Comparison of ENCODE assay signal across 13 mouse cellular contexts in the genomic region with DNA sequence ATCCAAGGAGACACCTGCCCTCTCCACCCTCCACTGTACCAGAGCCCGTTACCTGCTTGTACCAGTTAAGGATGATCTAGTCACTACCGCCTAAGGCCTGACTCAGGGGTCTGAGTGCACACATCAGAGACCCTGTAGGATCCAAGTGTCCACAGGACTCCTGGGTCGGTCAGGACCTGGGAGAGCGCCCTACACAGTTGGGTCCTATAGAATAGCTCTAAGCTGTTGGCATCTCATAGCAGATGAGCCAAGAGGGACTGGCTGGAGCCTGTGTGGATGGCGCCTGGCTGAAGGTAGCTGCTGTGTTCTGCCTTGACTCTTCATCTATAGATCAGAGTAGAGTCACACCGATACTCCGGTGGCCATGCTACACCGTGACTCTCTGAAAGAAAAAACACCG. TPM values are rescaled to one million over a fixed set of nuclear protein-coding genes. Genes with fewer than 3 reads are reported as not detected.
A peak's percentile ranks its signal among the peaks of the same experiment; 100 is the strongest.
DNase-seq lines count a peak whose midpoint lies in the region; ATAC-seq lines count a peak whose summit lies in the region.
"Had no signal": no experiment of that assay in that cellular context is flagged by ENCODE, and none has a peak within 500 bp of the region (broad histone marks: within the 10 kb centered on the region; RNA-seq: fewer than 3 reads in every experiment).

No protein-coding gene starts in this region.

- 0 out of 2 replicates have a peak, but pooled peaks have one; percentile 20 for ATAC-seq in forebrain, embryonic 12.5 days (ENCODE audit: low FRiP score)
- no peak for ATAC-seq in forebrain, embryonic 15.5 days (replicated peaks)
- no peak for ATAC-seq in liver, embryonic 11.5 days (replicated peaks; ENCODE audit: low FRiP score)
- no peak for ATAC-seq in liver, embryonic 12.5 days

- H3K9ac ChIP-seq in forebrain, embryonic 12.5 days, result no peak overlapping the region
- no peak overlapping the region for H3K9ac ChIP-seq in forebrain, embryonic 15.5 days (replicated peaks)
- H3K9ac ChIP-seq in liver, embryonic 11.5 days (ENCODE audit: low read depth, low read length), result no peak overlapping the region
- no peak overlapping the region for H3K9ac ChIP-seq in liver, embryonic 12.5 days
- H3K9ac ChIP-seq: liver, embryonic 13.5 days had no signal

- H3K4me1 ChIP-seq in forebrain, embryonic 12.5 days, result peaks cover 35% of the 10 kb centered on the region
- peaks cover 13% of the 10 kb centered on the region for H3K4me1 ChIP-seq in forebrain, embryonic 15.5 days
- no peaks in the 10 kb centered on the region for H3K4me1 ChIP-seq in liver, embryonic 11.5 days (replicated peaks; ENCODE audit: control insufficient read depth, insufficient read depth, low read length)
- H3K4me1 ChIP-seq in liver, embryonic 12.5 days, result no peaks in the 10 kb centered on the region
- H3K4me1 ChIP-seq: liver, embryonic 13.5 days had no signal

- 77% methylated on average over 9 of the region's 9 CpGs for WGBS in forebrain, embryonic 12.5 days
- WGBS in forebrain, embryonic 15.5 days, result 84% methylated on average over 9 of the region's 9 CpGs
- 72% methylated on average over 9 of the region's 9 CpGs for whole genome bisulfite sequencing in liver, embryonic 11.5 days
- 66% methylated on average over 9 of the region's 9 CpGs for WGBS in liver, embryonic 12.5 days (ENCODE audit: insufficient replicate concordance)

- no peaks in the 10 kb centered on the region for H3K9me3 ChIP-seq in forebrain, embryonic 12.5 days
- H3K9me3 ChIP-seq in forebrain, embryonic 15.5 days, result no peaks in the 10 kb centered on the region
- no peaks in the 10 kb centered on the region for H3K9me3 ChIP-seq in liver, embryonic 11.5 days (ENCODE audit: control insufficient read depth, low read length)
- H3K9me3 ChIP-seq in liver, embryonic 12.5 days (replicated peaks), result no peaks in the 10 kb centered on the region
- H3K9me3 ChIP-seq: liver, embryonic 13.5 days had no signal

- H3K27me3 ChIP-seq in forebrain, embryonic 12.5 days, result peaks cover 84% of the 10 kb centered on the region
- H3K27me3 ChIP-seq in forebrain, embryonic 15.5 days, result peaks cover 15% of the 10 kb centered on the region; the same call in 1 of the 2 replicates
- H3K27me3 ChIP-seq in liver, embryonic 11.5 days (replicated peaks; ENCODE audit: control insufficient read depth, insufficient read depth, low read length), result no peaks in the 10 kb centered on the region
- H3K27me3 ChIP-seq in liver, embryonic 12.5 days (replicated peaks), result no peaks in the 10 kb centered on the region
- H3K27me3 ChIP-seq: liver, embryonic 13.5 days had no signal

- peak; percentile 41 for DNase-seq in liver, embryonic 11.5 days (ENCODE audit: low spot score)
- peak; percentile 44 for DNase-seq in ES-CJ7 (ENCODE audit: low read depth, low spot score)
- peak; percentile 49 for DNase-seq in forelimb bud, embryonic 11.5 days (ENCODE audit: low read depth, low spot score)
- DNase-seq in urinary bladder, postnatal 25 days (ENCODE audit: low spot score), result no peak
- DNase-seq in left cerebral cortex, adult 11 months (ENCODE audit: low spot score), result no peak
- DNase-seq: B cell, adult 2 months; cerebellum, adult 9-11 months; gastrocnemius, postnatal 10 days; layer of hippocampus, adult 9-11 months; liver, embryonic 13.5 days had no signal

- no peak overlapping the region for H3K27ac ChIP-seq in forebrain, embryonic 12.5 days
- H3K27ac ChIP-seq in forebrain, embryonic 15.5 days (replicated peaks), result no peak overlapping the region
- no peak overlapping the region for H3K27ac ChIP-seq in liver, embryonic 11.5 days (ENCODE audit: low read depth, low read length)
- no peak overlapping the region for H3K27ac ChIP-seq in liver, embryonic 12.5 days
- H3K27ac ChIP-seq: liver, embryonic 13.5 days had no signal

- no peaks in the 10 kb centered on the region for H3K36me3 ChIP-seq in forebrain, embryonic 12.5 days (replicated peaks)
- no peaks in the 10 kb centered on the region for H3K36me3 ChIP-seq in forebrain, embryonic 15.5 days
- H3K36me3 ChIP-seq in liver, embryonic 11.5 days (ENCODE audit: control insufficient read depth, insufficient read depth, low read length), result no peaks in the 10 kb centered on the region
- H3K36me3 ChIP-seq in liver, embryonic 12.5 days, result no peaks in the 10 kb centered on the region
- H3K36me3 ChIP-seq: liver, embryonic 13.5 days had no signal

- H3K4me3 ChIP-seq in forebrain, embryonic 12.5 days (replicated peaks), result no peak overlapping the region
- no peak overlapping the region for H3K4me3 ChIP-seq in forebrain, embryonic 15.5 days
- H3K4me3 ChIP-seq in liver, embryonic 11.5 days (ENCODE audit: low read depth, low read length), result no peak overlapping the region
- H3K4me3 ChIP-seq in liver, embryonic 12.5 days, result no peak overlapping the region
- H3K4me3 ChIP-seq: liver, embryonic 13.5 days had no signal

- no peak overlapping the region for H3K4me2 ChIP-seq in forebrain, embryonic 12.5 days
- no peak overlapping the region for H3K4me2 ChIP-seq in forebrain, embryonic 15.5 days (replicated peaks)
- no peak overlapping the region for H3K4me2 ChIP-seq in liver, embryonic 11.5 days
- H3K4me2 ChIP-seq in liver, embryonic 12.5 days, result no peak overlapping the region
- H3K4me2 ChIP-seq: liver, embryonic 13.5 days had no signal

RNA-seq across cellular contexts. Expression of gene Tll2, which starts 14.9 kb away (rescaled TPM):
- polyA plus RNA-seq in forebrain, embryonic 12.5 days (2016; fragmentation: Nextera tagmentation; extraction: Ambion mirVana), result 0.83 and 0.86 TPM in 2 replicates
- 0.77 and 0.85 TPM in 2 replicates for polyA plus RNA-seq in forebrain, embryonic 15.5 days (2015; fragmentation: Nextera tagmentation; extraction: Ambion mirVana)
- not detected in 2 replicates for polyA plus RNA-seq in liver, embryonic 11.5 days (2014; fragmentation: Nextera tagmentation; extraction: Ambion mirVana)
- not detected in 2 replicates for polyA plus RNA-seq in liver, embryonic 12.5 days (2016; fragmentation: Nextera tagmentation; extraction: Ambion mirVana)
- polyA plus RNA-seq: liver, embryonic 13.5 days had no signal

Comparison
In these comparisons a context has a peak if more than half of its experiments do, and no peak if none do; other contexts are left out.
1. DNase-seq: peak in liver, embryonic 11.5 days (single experiment), ES-CJ7 (single experiment) and forelimb bud, embryonic 11.5 days (single experiment); none in urinary bladder, postnatal 25 days (single experiment) and left cerebral cortex, adult 11 months (single experiment).